Mouse (Mus musculus) megakaryocyte, embryonic 14.5 days (primary cell): ENCODE results near the gene 5730596B20Rik. TPM values are rescaled to one million over a fixed set of nuclear protein-coding genes. Genes with fewer than 3 reads are reported as not detected.

Experiments used
- H3K27me3 ChIP-seq: replicated peaks from 2 replicates; pipeline ENCODE3; 2012; ENCODE audit warnings: inconsistent platforms
- H3K36me3 ChIP-seq: replicated peaks from 2 replicates; pipeline ENCODE3; 2012; ENCODE audit warnings: low read length, inconsistent platforms, mixed read lengths
- H3K4me1 ChIP-seq: 2 replicates; pipeline ENCODE4 v1.6.1; 2012; ENCODE audit warnings: inconsistent platforms
- H3K4me3 ChIP-seq: replicated peaks from 2 replicates; pipeline ENCODE3; 2012; ENCODE audit warnings: moderate library complexity, mild to moderate bottlenecking, inconsistent platforms
- H3K9me3 ChIP-seq: 2 replicates; pipeline ENCODE4 v1.6.1; 2012; ENCODE audit warnings: inconsistent platforms
- FLI1 ChIP-seq: IDR thresholded peaks from 2 replicates; pipeline ENCODE4 v1.6.1; 2012; ENCODE audit warnings: low read length, inconsistent platforms, mixed read lengths
- GATA1 ChIP-seq: IDR thresholded peaks from 3 replicates; pipeline ENCODE4 v1.6.1; 2012; ENCODE audit warnings: mixed read lengths, low read length, inconsistent platforms, borderline replicate concordance
- polyA plus RNA-seq: library from polyadenylated mRNA; stranded (reverse); fragments of >175 nt; gene quantifications from 2 replicates; pipeline ENCODE4 v1.2.3, GENCODE M21; 2012; ENCODE audit warnings: low replicate concordance; ENCODE audit not compliant: insufficient read depth

5730596B20Rik gene
- polyA plus RNA-seq, 1 experiment = not detected

- Histone ChIP-seq H3K27me3 (peaks cover 96% of the 10 kb centered on the region), H3K9me3 (peaks cover 3% of the 10 kb centered on the region; the same call in 1 of the 2 replicates), H3K36me3 (no peaks in the 10 kb centered on the region), H3K4me3 (peak overlapping the region; percentile 90), H3K4me1 (peaks cover 78% of the 10 kb centered on the region)
- TF ChIP-seq GATA1 = no peak
- TF ChIP-seq FLI1 = no peak
These were observed 52.5 kb downstream of the 5730596B20Rik start for GRCm38 (mm10) chr6:52229558-52230416.

Other genes starting within 250 kb of the 5730596B20Rik start
- 4.2 and 23.0 TPM in 2 replicates for gene Skap2, start 164.9 kb upstream of the 5730596B20Rik start, polyA plus RNA-seq
- 0.09 TPM in 1 of 2 replicates, not detected in the other for gene Hoxa1, start 19.2 kb upstream of the 5730596B20Rik start, polyA plus RNA-seq
- not detected in 2 replicates for gene Hoxa2, start 12.7 kb upstream of the 5730596B20Rik start, polyA plus RNA-seq
- gene Hoxa4, start 14.3 kb downstream of the 5730596B20Rik start, polyA plus RNA-seq = 0.44 TPM in 1 of 2 replicates, not detected in the other
- gene Hoxa5, start 27.1 kb downstream of the 5730596B20Rik start, polyA plus RNA-seq = 0.46 TPM in 1 of 2 replicates, not detected in the other
- gene Hoxa6, start 31.2 kb downstream of the 5730596B20Rik start, polyA plus RNA-seq = not detected in 2 replicates
- gene Hoxa3, start 35.8 kb downstream of the 5730596B20Rik start, polyA plus RNA-seq = 0.21 TPM in 1 of 2 replicates, not detected in the other
- gene Gm28308, start 35.8 kb downstream of the 5730596B20Rik start, polyA plus RNA-seq = not detected in 2 replicates
- 2.8 and 3.2 TPM in 2 replicates for gene Hoxa7, start 44.4 kb downstream of the 5730596B20Rik start, polyA plus RNA-seq
- gene Hoxa9, start 53.6 kb downstream of the 5730596B20Rik start, polyA plus RNA-seq = 3.8 TPM in 1 of 2 replicates, not detected in the other
- 0.10 TPM in 1 of 2 replicates, not detected in the other for gene Hoxa10, start 63.4 kb downstream of the 5730596B20Rik start, polyA plus RNA-seq
- not detected in 2 replicates for gene Hoxa11, start 68.3 kb downstream of the 5730596B20Rik start, polyA plus RNA-seq
- not detected in 2 replicates for gene Hoxa13, start 83.4 kb downstream of the 5730596B20Rik start, polyA plus RNA-seq
- not detected in 2 replicates for gene Evx1, start 136.0 kb downstream of the 5730596B20Rik start, polyA plus RNA-seq